Mouse (Mus musculus) urinary bladder, postnatal 10 days (tissue): ENCODE measurements around the gene Gpr89.

Experiments
- DNase-seq: peaks from one replicate; pipeline ENCODE4 v3.0.0; 2022; ENCODE audit warnings: low spot score

Gpr89 gene

GRCm38 (mm10) chr3:96821581-96821980, 83.6 kb downstream of the Gpr89 start:
- DNase-seq = no peak

GRCm38 (mm10) chr3:96820116-96820915, 84.8 kb downstream of the Gpr89 start:
- DNase-seq = no peak
